Mouse (Mus musculus): ENCODE measurements around the gene Rnf7. TPM values are rescaled to one million over a fixed set of nuclear protein-coding genes. Genes with fewer than 3 reads are reported as not detected.
"Not testable (repeated sequence)": the region's sequence is repeated elsewhere in the genome, so short reads cannot be mapped to it uniquely, and the experiment has no call there.

The Rnf7 gene
- total RNA-seq, 2 experiments from 2014 or later = 30.5 to 98.7 TPM

- ATAC-seq (replicated peaks; ENCODE audit: low FRiP score, low TSS enrichment, poor library complexity, severe bottlenecking) = not testable (repeated sequence)
Observed at GRCm38 (mm10) chr9:96471681-96472080, 6.8 kb downstream of the Rnf7 start.

DNA sequence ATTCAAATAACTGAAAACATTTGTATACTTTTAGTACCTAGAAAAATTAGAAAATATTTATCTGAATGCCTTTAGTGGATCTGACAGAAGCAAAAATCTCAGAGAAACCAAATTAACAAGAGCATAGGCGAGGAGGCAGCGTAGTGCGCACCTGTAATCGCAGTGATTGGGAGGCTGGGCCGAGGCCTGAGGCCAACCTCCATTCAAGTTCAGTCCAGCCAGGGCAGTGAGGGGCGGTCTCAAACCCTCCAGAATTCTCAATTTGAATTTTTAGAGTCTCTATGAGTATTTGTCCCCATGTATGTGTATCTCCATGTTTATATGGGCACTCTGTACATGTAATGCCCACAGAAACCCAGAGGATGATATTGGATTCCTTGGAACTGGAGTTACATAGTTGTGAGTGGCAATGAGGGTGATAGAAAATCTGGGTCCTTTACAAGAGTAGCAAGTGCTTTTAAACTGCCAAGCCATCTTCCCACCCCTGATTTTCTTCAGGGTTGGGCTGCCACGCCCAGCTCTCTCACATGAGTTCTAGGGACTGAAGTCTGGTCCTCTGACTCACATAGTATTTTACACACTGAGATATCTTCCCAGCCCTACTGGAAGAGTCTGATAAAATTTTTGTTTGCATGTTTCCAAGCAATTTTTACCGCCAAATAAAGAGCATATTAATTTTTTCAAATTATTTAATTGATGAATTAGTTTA, 8.1 kb downstream of the Rnf7 start:
- ATAC-seq (replicated peaks; ENCODE audit: low FRiP score, low TSS enrichment, poor library complexity, severe bottlenecking) = no peak

- no peak for ATAC-seq (replicated peaks; ENCODE audit: low FRiP score, low TSS enrichment, poor library complexity, severe bottlenecking)
Observed at GRCm38 (mm10) chr9:96469556-96470265, 8.8 kb downstream of the Rnf7 start.

GRCm38 (mm10) chr9:96463708-96464107, 14.8 kb downstream of the Rnf7 start:
- no peak for ATAC-seq (replicated peaks; ENCODE audit: low FRiP score, low TSS enrichment, poor library complexity, severe bottlenecking)

DNA sequence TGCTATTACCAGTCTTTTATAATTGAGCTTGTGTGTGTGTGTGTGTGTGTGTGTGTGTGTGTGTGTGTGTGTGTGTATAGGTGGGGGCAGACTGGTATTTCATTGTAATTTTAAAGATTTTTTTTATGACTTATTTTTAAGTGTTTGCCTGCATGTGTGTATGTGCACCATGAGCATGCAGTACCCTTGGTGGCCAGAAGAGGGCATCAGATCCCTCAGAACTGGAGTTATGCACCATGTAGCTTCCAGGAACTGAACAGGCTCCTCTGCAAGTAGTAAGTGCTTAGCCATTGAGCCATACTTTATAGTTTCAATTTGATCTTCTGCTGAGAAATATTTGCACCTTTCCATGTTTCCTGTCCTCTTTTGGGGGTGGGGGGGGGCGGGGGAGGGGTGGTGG, 16.9 kb downstream of the Rnf7 start:
- ATAC-seq (replicated peaks; ENCODE audit: low FRiP score, low TSS enrichment, poor library complexity, severe bottlenecking) = no peak

DNA sequence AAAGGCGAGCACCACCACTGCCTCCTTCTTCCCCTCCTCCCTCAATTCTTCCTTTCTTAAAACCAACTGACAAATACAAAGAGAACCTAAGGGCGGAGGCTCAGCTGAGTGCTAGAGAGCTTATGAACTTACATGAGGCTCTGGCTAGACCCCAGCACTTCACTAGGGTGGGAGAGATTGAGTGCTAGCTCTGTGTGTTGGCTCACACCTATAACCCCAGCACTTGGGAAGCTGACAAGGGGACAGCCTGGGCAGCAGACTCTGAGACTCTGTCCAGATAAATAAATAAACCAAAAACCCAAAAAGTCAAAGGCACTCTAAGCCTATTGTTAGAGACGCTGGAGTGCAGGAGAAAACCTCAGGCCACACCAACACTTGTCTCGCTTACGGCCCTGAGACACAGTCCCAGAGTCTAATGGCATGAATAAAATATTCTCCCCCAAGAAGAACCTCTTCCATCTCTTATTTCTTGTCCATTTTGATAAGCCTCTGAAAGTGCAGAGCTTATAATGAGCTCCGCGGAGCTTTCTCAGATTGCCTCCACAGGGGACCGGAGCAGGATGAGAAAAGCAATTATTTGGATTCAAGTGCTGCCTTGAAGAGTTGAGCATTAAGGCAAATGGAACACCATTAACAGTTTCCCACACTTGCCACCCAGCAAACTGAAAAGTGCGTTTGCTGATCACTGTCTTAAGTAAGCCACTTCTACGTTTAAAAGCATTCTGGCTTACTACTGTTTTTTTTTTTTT, 18.2 kb downstream of the Rnf7 start:
- ATAC-seq (replicated peaks; ENCODE audit: low FRiP score, low TSS enrichment, poor library complexity, severe bottlenecking) = no peak

- ATAC-seq (replicated peaks; ENCODE audit: low FRiP score, low TSS enrichment, poor library complexity, severe bottlenecking) = no peak
Observed at GRCm38 (mm10) chr9:96455618-96456017, 22.9 kb downstream of the Rnf7 start.

- no peak for ATAC-seq (replicated peaks; ENCODE audit: low FRiP score, low TSS enrichment, poor library complexity, severe bottlenecking)
Observed at GRCm38 (mm10) chr9:96452956-96453355, 25.5 kb downstream of the Rnf7 start.

- ATAC-seq (replicated peaks; ENCODE audit: low FRiP score, low TSS enrichment, poor library complexity, severe bottlenecking) = no peak
Observed at GRCm38 (mm10) chr9:96450900-96451720, 27.4 kb downstream of the Rnf7 start.

GRCm38 (mm10) chr9:96449514-96449913, 29.0 kb downstream of the Rnf7 start:
- ATAC-seq (replicated peaks; ENCODE audit: low FRiP score, low TSS enrichment, poor library complexity, severe bottlenecking) = no peak

DNA sequence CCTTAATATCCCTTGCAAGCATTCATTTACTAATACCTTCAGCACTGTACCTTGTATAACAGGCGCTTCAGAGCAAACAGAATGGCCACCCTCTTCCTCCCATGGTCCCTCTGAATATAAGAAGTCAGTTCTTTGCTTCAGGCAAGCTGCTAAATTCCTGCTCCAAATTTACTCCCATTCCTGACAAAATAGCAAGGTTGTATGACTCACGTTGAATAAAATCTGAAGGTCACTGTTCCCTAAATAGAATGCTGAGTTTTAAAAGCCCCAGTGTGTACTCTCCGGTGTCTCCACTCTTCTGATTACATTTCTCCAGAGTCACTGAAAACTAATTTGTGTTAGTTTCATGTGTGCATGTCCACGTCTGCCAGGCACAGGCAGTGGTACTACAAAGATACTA, 33.1 kb downstream of the Rnf7 start:
- no peak for ATAC-seq (replicated peaks; ENCODE audit: low FRiP score, low TSS enrichment, poor library complexity, severe bottlenecking)

GRCm38 (mm10) chr9:96442081-96442480, 36.4 kb downstream of the Rnf7 start:
- no peak for ATAC-seq (replicated peaks; ENCODE audit: low FRiP score, low TSS enrichment, poor library complexity, severe bottlenecking)

GRCm38 (mm10) chr9:96438334-96438871, 40.1 kb downstream of the Rnf7 start:
- ATAC-seq (replicated peaks; ENCODE audit: low FRiP score, low TSS enrichment, poor library complexity, severe bottlenecking) = peak; percentile 55

GRCm38 (mm10) chr9:96437805-96438333, 40.6 kb downstream of the Rnf7 start:
- peak; percentile 50 for ATAC-seq (replicated peaks; ENCODE audit: low FRiP score, low TSS enrichment, poor library complexity, severe bottlenecking)

DNA sequence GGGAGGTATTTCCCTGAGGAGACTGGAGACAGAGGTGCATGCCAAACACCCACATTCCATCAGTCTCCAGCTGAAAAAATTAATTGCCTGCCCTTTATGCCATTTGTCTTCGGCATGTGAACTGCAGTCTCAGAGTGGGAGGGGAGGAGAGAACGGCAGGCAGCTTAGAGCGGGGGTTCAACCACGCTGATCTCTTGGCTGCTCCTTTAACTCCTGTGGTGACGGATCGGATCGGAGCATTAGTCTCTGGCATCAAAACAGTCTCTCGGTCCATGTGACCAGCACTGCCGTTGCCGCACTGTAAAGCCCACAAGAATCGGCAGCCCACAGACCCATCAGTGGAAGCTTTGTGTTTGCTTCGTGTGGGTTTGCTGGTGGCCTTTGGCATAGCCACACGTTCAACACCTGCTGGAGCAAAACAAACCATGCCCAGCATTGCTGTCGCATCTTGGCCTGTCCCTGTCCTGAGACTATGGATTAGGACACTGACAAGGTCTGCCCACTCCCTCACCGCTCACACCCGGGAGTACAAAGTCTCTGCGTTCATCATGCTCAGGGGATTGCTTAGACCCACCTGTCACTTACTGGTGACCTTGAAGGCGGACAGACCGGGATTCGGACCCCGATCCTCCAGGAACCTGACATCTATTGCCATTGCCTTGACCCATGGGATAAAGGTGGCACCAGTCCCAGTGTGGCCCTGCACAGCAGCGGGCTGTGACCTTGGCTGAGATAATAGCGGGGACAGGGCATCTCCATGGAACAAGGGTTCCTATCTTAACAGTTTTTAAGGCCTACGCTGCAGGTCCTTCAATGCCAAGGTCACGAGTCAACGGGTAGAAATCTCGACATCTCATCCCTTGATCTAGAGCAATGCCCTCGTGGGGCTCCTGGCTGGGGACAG, 41.3 kb downstream of the Rnf7 start:
- ATAC-seq (replicated peaks; ENCODE audit: low FRiP score, low TSS enrichment, poor library complexity, severe bottlenecking) = peak; percentile 32; the same call in 1 of the 2 replicates

GRCm38 (mm10) chr9:96432575-96432974, 45.9 kb downstream of the Rnf7 start:
- no peak for ATAC-seq (replicated peaks; ENCODE audit: low FRiP score, low TSS enrichment, poor library complexity, severe bottlenecking)

GRCm38 (mm10) chr9:96431081-96431480, 47.4 kb downstream of the Rnf7 start:
- no peak for ATAC-seq (replicated peaks; ENCODE audit: low FRiP score, low TSS enrichment, poor library complexity, severe bottlenecking)

Measured in megakaryocyte-erythroid progenitor cell, adult 5-6 weeks (primary cell).